Mouse (Mus musculus): ENCODE measurements around the gene Vrk2. TPM values are rescaled to one million over a fixed set of nuclear protein-coding genes. Genes with fewer than 3 reads are reported as not detected.

Vrk2 gene
- polyA plus RNA-seq, 1 experiment: 2.5 TPM

GRCm38 (mm10) chr11:26586367-26587183 lies 7.2 kb downstream of the Vrk2 start:
- WGBS: 58% methylated on average over 6 of the region's 6 CpGs
- Histone ChIP-seq H3K4me1 (ENCODE audit: control insufficient read depth, insufficient read depth, low read length) (no peaks in the 10 kb centered on the region), H3K4me3 (replicated peaks; ENCODE audit: extremely low read depth, low read depth, low read length) (no peak overlapping the region)
- TF ChIP-seq POLR2A (IDR thresholded peaks at IDR 0.05; ENCODE audit: borderline replicate concordance, extremely low read depth, low read depth, low read length) (no peak), CTCF (IDR thresholded peaks at IDR 0.05; ENCODE audit: insufficient read depth, low read length) (no peak)
- DNase-seq: no peak

GRCm38 (mm10) chr11:26585409-26586366 lies 8.1 kb downstream of the Vrk2 start:
- TF ChIP-seq POLR2A (IDR thresholded peaks at IDR 0.05; ENCODE audit: borderline replicate concordance, extremely low read depth, low read depth, low read length): no peak
- TF ChIP-seq CTCF (IDR thresholded peaks at IDR 0.05; ENCODE audit: insufficient read depth, low read length): no peak
- WGBS: 81% methylated on average over 17 of the region's 17 CpGs
- Histone ChIP-seq H3K4me1 (ENCODE audit: control insufficient read depth, insufficient read depth, low read length) (no peaks in the 10 kb centered on the region), H3K4me3 (replicated peaks; ENCODE audit: extremely low read depth, low read depth, low read length) (no peak overlapping the region)
- DNase-seq: no peak

- Histone ChIP-seq H3K4me3 (replicated peaks; ENCODE audit: extremely low read depth, low read depth, low read length) (no peak overlapping the region), H3K4me1 (ENCODE audit: control insufficient read depth, insufficient read depth, low read length) (no peaks in the 10 kb centered on the region)
- 71% methylated on average over 3 of the region's 3 CpGs for WGBS
- TF ChIP-seq CTCF (IDR thresholded peaks at IDR 0.05; ENCODE audit: insufficient read depth, low read length): no peak
- TF ChIP-seq POLR2A (IDR thresholded peaks at IDR 0.05; ENCODE audit: borderline replicate concordance, extremely low read depth, low read depth, low read length): no peak
- DNase-seq: no peak
These were observed 42.2 kb downstream of the Vrk2 start for GRCm38 (mm10) chr11:26551551-26551950.

GRCm38 (mm10) chr11:26537816-26538215 lies 56.0 kb downstream of the Vrk2 start:
- Histone ChIP-seq H3K4me1 (ENCODE audit: control insufficient read depth, insufficient read depth, low read length) (no peaks in the 10 kb centered on the region), H3K4me3 (replicated peaks; ENCODE audit: extremely low read depth, low read depth, low read length) (no peak overlapping the region)
- DNase-seq: no peak
- WGBS: 95% methylated on average over 5 of the region's 5 CpGs
- TF ChIP-seq POLR2A (IDR thresholded peaks at IDR 0.05; ENCODE audit: borderline replicate concordance, extremely low read depth, low read depth, low read length): no peak
- TF ChIP-seq CTCF (IDR thresholded peaks at IDR 0.05; ENCODE audit: insufficient read depth, low read length): no peak

- TF ChIP-seq POLR2A (IDR thresholded peaks at IDR 0.05; ENCODE audit: borderline replicate concordance, extremely low read depth, low read depth, low read length): no peak
- no peak for TF ChIP-seq CTCF (IDR thresholded peaks at IDR 0.05; ENCODE audit: insufficient read depth, low read length)
- Histone ChIP-seq H3K4me1 (ENCODE audit: control insufficient read depth, insufficient read depth, low read length) (no peaks in the 10 kb centered on the region), H3K4me3 (replicated peaks; ENCODE audit: extremely low read depth, low read depth, low read length) (no peak overlapping the region)
- DNase-seq: no peak
These were observed 60.0 kb downstream of the Vrk2 start for GRCm38 (mm10) chr11:26533828-26534119.

- TF ChIP-seq CTCF (IDR thresholded peaks at IDR 0.05; ENCODE audit: insufficient read depth, low read length): no peak
- H3K4me1 ChIP-seq (ENCODE audit: control insufficient read depth, insufficient read depth, low read length): no peaks in the 10 kb centered on the region
- no peak overlapping the region for H3K4me3 ChIP-seq (replicated peaks; ENCODE audit: extremely low read depth, low read depth, low read length)
- 92% methylated on average over 5 of the region's 5 CpGs for WGBS
- no peak for DNase-seq
These were observed 60.6 kb downstream of the Vrk2 start for GRCm38 (mm10) chr11:26532994-26533827.

- no peak for DNase-seq
- 88% methylated on average over 2 of the region's 2 CpGs for WGBS
- no peak for TF ChIP-seq POLR2A (IDR thresholded peaks at IDR 0.05; ENCODE audit: borderline replicate concordance, extremely low read depth, low read depth, low read length)
- TF ChIP-seq CTCF (IDR thresholded peaks at IDR 0.05; ENCODE audit: insufficient read depth, low read length): no peak
- H3K4me3 ChIP-seq (replicated peaks; ENCODE audit: extremely low read depth, low read depth, low read length): no peak overlapping the region
- no peaks in the 10 kb centered on the region for H3K4me1 ChIP-seq (ENCODE audit: control insufficient read depth, insufficient read depth, low read length)
These were observed 66.9 kb downstream of the Vrk2 start for GRCm38 (mm10) chr11:26526861-26527260.

GRCm38 (mm10) chr11:26518991-26519390 lies 74.8 kb downstream of the Vrk2 start:
- Histone ChIP-seq H3K4me1 (ENCODE audit: control insufficient read depth, insufficient read depth, low read length) (no peaks in the 10 kb centered on the region), H3K4me3 (replicated peaks; ENCODE audit: extremely low read depth, low read depth, low read length) (no peak overlapping the region)
- WGBS: 58% methylated on average over 3 of the region's 3 CpGs
- DNase-seq: no peak
- TF ChIP-seq CTCF (IDR thresholded peaks at IDR 0.05; ENCODE audit: insufficient read depth, low read length): no peak
- no peak for TF ChIP-seq POLR2A (IDR thresholded peaks at IDR 0.05; ENCODE audit: borderline replicate concordance, extremely low read depth, low read depth, low read length)

GRCm38 (mm10) chr11:26516086-26516485 lies 77.7 kb downstream of the Vrk2 start:
- TF ChIP-seq POLR2A (IDR thresholded peaks at IDR 0.05; ENCODE audit: borderline replicate concordance, extremely low read depth, low read depth, low read length): no peak
- TF ChIP-seq CTCF (IDR thresholded peaks at IDR 0.05; ENCODE audit: insufficient read depth, low read length): no peak
- no peak for DNase-seq
- 47% methylated on average over 2 of the region's 2 CpGs for WGBS
- Histone ChIP-seq H3K4me3 (replicated peaks; ENCODE audit: extremely low read depth, low read depth, low read length) (no peak overlapping the region), H3K4me1 (ENCODE audit: control insufficient read depth, insufficient read depth, low read length) (no peaks in the 10 kb centered on the region)
